Comparison of ENCODE assay signal across 22 mouse cellular contexts in genomic region chr9:116167304-116167880, GRCm38 (mm10). TPM values are rescaled to one million over a fixed set of nuclear protein-coding genes. Genes with fewer than 3 reads are reported as not detected.
DNase-seq lines count a peak whose midpoint lies in the region; ATAC-seq and TF ChIP-seq lines count a peak whose summit lies in the region.
"Had no signal": no experiment of that assay in that cellular context is flagged by ENCODE, and none has a peak within 500 bp of the region (broad histone marks: within the 10 kb centered on the region; RNA-seq: fewer than 3 reads in every experiment).

No protein-coding gene starts in this region.

- no peak overlapping the region for H3K9ac ChIP-seq in kidney, embryonic 15.5 days
- H3K9ac ChIP-seq: forebrain, postnatal 0 days; hindbrain, embryonic 14.5 days; liver, postnatal 0 days; midbrain, embryonic 13.5 days had no signal

- 0 out of 2 replicates have a peak, but pooled peaks cover 14% of the 10 kb centered on the region for H3K36me3 ChIP-seq in kidney, embryonic 15.5 days
- peaks cover 3% of the 10 kb centered on the region; the same call in 1 of the 2 replicates for H3K36me3 ChIP-seq in spleen, adult 2 months (ENCODE audit: control insufficient read depth, insufficient read depth, low read length)
- H3K36me3 ChIP-seq: midbrain, embryonic 13.5 days had no signal

- H3K4me1 ChIP-seq in kidney, embryonic 15.5 days = peaks cover 50% of the 10 kb centered on the region
- peaks cover 60% of the 10 kb centered on the region; the same call in 1 of the 2 replicates for H3K4me1 ChIP-seq in spleen, adult 2 months (ENCODE audit: control insufficient read depth, insufficient read depth, insufficient read length)

- H3K27me3 ChIP-seq in kidney, embryonic 15.5 days = no peaks in the 10 kb centered on the region
- no peaks in the 10 kb centered on the region for H3K27me3 ChIP-seq in spleen, adult 2 months (ENCODE audit: control insufficient read depth, insufficient read depth, low read length)
- H3K27me3 ChIP-seq: midbrain, embryonic 13.5 days had no signal

- TF ChIP-seq CTCF in spleen, adult 2 months (IDR thresholded peaks at IDR 0.05; ENCODE audit: extremely low read depth, insufficient read depth, insufficient read length, insufficient replicate concordance) = no peak

- no peak for ATAC-seq in kidney, embryonic 15.5 days (replicated peaks; ENCODE audit: low FRiP score)
- ATAC-seq in megakaryocyte-erythroid progenitor cell, adult 5-6 weeks (replicated peaks; ENCODE audit: low FRiP score, low TSS enrichment, poor library complexity, severe bottlenecking) = 0 out of 2 replicates have a peak, but pooled peaks have one; percentile 19
- ATAC-seq: forebrain, postnatal 0 days; inflammation-experienced regulatory T-cells, adult 6 months; liver, postnatal 0 days; midbrain, embryonic 13.5 days had no signal

- WGBS in kidney, embryonic 15.5 days = 72% methylated on average over 6 of the region's 6 CpGs
- 66% methylated on average over 6 of the region's 6 CpGs for WGBS in spleen, adult 2 months

- H3K9me3 ChIP-seq in kidney, embryonic 15.5 days (replicated peaks) = no peaks in the 10 kb centered on the region
- H3K9me3 ChIP-seq: midbrain, embryonic 13.5 days had no signal

- no peak overlapping the region for H3K4me2 ChIP-seq in kidney, embryonic 15.5 days
- H3K4me2 ChIP-seq: hindbrain, embryonic 14.5 days; liver, embryonic 11.5 days; midbrain, embryonic 13.5 days had no signal

- DNase-seq in cerebellum, postnatal 10 days = peak; percentile 42 to 51
- DNase-seq in cerebellum, postnatal 25 days = no peak
- no peak for DNase-seq in kidney, adult 18-20 months
- DNase-seq in spleen, adult 2 months (ENCODE audit: low read depth in 1 of 2, low spot score in 2 of 2) = no peak
- DNase-seq in spleen, adult 18-20 months = no peak
- DNase-seq in neural tube, embryonic 10.5 days (ENCODE audit: extremely low spot score, low spot score) = no peak
- DNase-seq: adrenal gland, postnatal 14 days; cerebellum, adult 8-10 months; forebrain, postnatal 0 days; gastrocnemius, postnatal 36 days; kidney, postnatal 25 days; liver, postnatal 0 days; lung, postnatal 14 days; retina, postnatal 1 day; right cerebral cortex, postnatal 25 days; thymus, postnatal 25 days had no signal

- TF ChIP-seq POLR2A in spleen, adult 2 months (IDR thresholded peaks at IDR 0.05; ENCODE audit: low read depth, low read length) = no peak

- no peak overlapping the region for H3K4me3 ChIP-seq in kidney, embryonic 15.5 days (replicated peaks)
- no peak overlapping the region for H3K4me3 ChIP-seq in spleen, adult 2 months (ENCODE audit: extremely low read depth, insufficient read depth, insufficient read length)
- H3K4me3 ChIP-seq: midbrain, embryonic 13.5 days had no signal

- peak overlapping the region; percentile 58; the same call in 1 of the 2 replicates for H3K27ac ChIP-seq in kidney, embryonic 15.5 days
- peak overlapping the region; percentile 11; the same call in 1 of the 2 replicates for H3K27ac ChIP-seq in spleen, adult 2 months (ENCODE audit: insufficient read depth, low read length)
- H3K27ac ChIP-seq: midbrain, embryonic 13.5 days had no signal

RNA-seq across cellular contexts. Expression of gene Tgfbr2, which starts 7.8 kb away (rescaled TPM):
- 30.8 and 31.5 TPM in 2 replicates for polyA plus RNA-seq in kidney, embryonic 15.5 days (2015; fragmentation: Nextera tagmentation; extraction: Ambion mirVana)
- polyA plus RNA-seq in spleen, adult 2 months (2012; rRNA removed) = 57.1 and 77.5 TPM in 2 replicates
- 5.9 and 9.5 TPM in 2 replicates for total RNA-seq in megakaryocyte-erythroid progenitor cell, adult 5-6 weeks (2014; fragmentation: Nextera tagmentation)
- 7.0 and 12.4 TPM in 2 replicates for total RNA-seq in megakaryocyte-erythroid progenitor cell, adult 5-6 weeks (2017)

Comparison
In these comparisons a context has a peak if more than half of its experiments do, and no peak if none do; other contexts are left out.
1. DNase-seq: peak in cerebellum, postnatal 10 days (2 of 2); none in cerebellum, postnatal 25 days (0 of 2), kidney, adult 18-20 months (single experiment), spleen, adult 2 months (0 of 2), spleen, adult 18-20 months (0 of 2) and neural tube, embryonic 10.5 days (single experiment).